Mouse (Mus musculus) thymus, postnatal 10 days (tissue): ENCODE data around the gene Inpp5k.

ENCODE experiments used
- DNase-seq, 2 experiments: peaks; one replicate each; pipeline ENCODE4 v3.0.0; 2021; ENCODE audit warnings: low spot score in 2 of 2

Inpp5k gene

DNA sequence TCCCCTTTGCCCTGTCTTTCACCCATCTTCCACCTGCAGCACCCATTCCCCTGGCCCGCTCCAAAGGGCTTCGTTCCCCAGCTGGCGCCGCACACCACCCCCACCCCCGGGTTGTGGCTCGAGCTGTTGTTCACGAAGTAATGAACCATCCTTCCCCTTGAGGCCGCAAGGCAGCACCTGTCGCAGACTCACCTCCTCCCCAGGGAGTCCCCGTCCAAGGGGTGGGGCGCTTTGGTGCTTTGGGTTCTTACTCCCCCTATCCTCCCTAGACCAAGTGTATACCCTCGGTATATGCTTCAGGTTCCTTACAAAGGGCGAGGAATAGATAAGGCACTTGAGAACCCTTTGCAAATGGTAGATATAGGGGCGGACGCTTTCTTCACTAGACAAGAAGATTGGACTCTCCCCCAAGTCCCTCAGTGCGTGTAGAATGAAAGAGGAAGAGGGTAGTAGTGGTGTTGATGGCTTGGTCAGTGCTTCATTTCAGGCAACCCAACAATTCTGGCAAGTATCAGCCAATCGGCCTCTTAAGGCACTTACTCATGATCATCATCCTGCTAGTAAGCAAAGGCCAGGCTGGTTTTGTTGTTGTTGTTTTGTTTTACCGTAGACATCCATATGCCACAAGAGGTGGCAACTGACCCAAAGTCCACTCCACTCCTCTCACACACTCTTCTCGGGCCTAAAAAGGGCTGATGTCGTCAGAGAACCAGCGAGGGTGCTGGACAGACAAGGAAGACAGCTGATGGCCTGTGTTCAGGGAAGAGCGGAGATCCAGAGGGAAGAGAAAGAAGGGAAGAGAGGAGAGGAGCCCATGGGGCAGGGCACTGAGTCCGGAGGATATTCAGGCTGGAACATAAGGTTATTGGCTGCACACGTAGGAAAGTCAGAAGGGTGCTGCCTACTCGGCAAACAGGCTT lies 23.9 kb downstream of the Inpp5k start:
- peak; percentile 59 to 66 for DNase-seq

DNA sequence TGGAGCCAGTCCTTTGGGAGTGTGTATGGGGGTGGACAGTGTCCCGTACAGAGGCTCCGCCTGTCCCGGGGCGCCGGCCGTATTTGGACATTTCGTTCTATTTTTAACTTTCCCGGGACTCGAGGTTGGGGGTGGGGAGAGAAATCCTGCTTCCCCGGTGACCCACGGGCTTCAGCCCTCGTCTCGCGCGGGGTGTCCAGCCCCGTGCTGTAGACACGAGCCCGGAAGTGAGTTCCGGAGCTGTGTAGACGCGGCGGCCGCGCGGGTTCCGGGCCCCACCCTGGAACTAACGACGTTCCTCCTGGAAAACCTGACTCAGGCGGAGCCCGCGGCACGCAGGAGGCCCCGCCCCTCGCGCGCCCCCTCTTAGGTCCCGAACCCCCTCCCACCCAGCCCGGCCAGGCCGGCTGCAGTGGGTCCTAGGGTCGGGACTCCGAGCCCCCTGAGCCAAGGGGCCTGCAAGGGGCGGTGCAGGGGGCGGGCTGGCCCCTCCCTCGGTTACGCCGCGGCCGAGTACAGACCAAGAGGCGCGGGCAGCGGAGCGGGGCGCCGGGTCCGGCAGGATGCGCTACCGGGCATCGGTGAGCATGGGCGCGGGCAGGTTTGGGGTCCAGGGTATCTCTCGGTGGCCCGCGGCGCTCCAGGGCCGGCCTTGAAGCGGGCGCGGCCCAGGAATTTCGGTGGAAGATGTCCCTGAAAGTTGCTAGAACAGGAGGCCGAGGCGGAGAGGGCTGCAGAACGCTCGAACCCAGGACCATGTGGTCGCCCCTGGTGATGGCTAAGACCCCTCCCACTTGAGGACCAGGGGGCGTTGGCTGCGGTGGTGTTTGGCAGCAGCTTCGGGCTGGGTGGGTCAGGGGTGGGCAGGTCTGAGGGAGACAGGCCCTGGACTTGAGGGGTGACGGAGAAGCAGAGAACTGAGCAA lies 25.1 kb downstream of the Inpp5k start:
- peak; percentile 27 to 49 for DNase-seq

DNA sequence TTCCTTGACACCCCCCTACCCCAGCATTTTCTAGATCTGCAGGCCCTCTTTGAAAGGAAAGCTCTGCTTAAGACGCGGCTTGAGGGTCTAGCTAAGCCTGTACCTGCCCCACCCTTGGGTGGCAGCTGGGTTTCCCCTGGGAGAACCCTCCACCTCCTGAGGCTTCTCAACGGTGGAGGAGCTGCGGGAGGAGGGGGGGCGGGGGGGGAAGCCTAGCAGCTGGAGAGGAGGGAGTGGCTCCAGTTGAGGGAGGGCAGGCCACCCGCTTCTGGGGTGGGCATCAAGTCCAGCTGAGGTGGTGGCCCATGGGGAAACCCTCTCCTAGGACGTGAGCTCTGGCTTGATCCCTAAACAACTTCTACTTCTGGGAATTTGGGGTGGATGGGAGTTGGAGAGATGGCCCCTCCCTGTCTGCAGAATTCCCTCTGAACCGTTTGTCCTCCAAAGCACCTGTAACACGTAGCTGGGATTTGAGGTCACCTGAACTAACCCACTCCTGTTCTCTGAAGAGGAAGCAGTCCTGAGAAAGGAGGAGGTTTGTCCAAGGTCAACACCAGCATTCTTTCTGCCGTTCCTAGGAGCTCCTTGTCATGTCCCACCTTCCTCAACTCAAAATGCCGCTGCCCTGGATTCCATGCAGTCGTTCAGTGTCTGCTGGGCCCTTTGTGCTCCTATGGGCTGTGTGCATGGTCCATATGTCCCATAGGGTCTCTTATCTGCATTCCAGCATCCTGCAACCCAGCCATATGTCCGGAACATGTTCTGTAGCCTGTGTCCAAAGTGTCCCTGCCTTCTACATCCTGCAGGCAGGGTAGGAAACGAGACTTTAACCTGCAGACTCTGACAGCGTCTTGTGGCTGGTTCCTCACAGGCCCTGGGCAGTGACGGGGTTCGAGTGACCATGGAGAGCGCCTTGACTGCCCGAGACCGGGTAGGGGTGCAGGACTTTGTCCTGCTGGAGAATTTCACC lies 26.1 kb downstream of the Inpp5k start:
- no peak for DNase-seq

DNA sequence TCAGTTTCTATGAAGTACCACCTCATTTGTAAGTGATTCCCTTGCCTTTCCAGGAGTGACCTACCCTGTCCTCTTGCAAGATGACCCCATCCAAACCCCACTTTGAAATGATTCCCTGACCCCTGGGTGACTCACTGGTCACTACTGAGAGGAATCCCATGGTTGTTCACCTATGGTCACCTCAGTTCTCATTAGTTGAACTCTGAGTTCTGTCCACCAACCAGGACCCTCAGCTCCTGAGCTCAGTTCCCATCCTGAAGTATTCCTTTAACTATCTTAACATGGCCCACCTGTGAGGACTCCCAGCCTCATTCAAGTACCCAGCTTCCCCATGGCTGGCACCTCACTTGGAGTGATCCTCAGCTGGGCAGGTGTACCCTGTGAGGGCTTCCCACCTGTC lies 27.1 kb downstream of the Inpp5k start:
- no peak for DNase-seq

DNA sequence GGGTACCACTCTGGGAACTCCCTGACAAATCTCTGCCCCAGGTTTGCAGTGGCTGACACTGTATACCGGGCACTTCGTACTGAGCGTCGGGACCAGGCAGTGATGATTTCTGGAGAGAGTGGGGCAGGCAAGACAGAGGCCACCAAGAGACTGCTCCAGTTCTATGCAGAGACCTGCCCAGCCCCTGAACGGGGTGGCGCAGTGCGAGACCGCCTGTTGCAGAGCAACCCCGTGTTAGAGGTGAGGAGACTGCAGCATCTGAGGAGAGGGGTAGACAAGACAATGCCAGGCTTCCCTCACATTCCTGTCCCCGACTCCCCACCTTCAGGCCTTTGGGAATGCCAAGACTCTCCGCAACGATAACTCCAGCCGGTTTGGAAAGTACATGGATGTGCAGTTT lies 27.5 kb downstream of the Inpp5k start:
- no peak for DNase-seq

DNA sequence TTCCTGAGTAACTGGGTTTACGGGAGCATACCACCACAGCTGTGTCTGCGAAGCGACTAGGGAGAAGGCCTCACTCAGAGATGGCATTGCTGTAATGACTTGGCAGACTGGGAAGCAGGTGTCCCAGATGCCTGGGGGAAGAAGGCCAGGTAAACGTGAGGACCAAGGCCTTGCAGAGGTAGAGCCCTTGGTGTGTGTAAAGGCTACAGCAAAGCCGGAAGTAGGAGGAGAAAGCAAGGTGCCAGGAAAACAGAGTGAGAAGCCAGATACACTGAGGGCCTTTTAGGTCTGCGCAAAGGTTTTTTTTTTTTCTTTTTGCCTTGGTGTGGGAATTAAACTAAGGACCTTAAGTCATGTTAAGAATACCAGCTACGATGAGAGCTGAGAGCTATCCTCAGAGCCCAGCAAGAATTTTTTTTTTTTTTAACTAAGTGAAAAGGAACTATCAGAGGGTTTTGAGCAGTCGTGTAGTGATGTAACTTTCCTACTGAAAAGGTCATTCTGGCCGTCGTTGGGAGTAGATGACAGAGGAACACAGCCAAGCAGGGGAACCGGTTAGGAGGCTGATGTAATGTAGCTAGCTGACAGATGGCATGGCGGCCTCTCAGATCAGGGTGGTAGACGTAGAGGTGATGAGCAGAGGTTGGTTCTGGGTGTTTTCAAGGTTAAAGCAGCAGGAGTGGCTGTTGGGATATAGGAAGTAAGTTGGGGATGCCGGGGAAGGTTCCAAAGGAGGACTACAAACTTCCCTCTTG lies 28.4 kb downstream of the Inpp5k start:
- DNase-seq: no peak

DNA sequence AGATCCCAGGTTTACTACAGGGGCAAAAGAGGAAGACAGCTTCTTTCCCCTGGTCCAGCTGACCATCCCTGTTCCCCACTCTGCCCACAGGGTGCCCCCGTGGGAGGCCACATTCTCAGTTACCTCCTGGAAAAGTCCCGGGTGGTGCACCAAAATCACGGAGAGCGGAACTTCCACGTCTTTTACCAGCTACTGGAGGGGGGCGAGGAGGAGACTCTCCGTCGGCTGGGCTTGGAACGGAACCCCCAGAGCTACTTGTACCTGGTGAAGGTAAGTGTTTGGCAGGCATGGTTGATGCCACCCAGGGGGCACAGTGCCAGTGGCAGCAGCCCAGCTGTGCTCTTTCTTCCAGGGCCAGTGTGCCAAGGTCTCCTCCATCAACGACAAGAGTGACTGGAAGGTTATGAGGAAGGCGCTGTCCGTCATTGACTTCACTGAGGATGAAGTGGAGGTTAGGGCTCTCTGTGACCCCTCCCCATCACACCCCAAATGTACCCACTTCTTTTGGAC lies 29.3 kb downstream of the Inpp5k start:
- no peak for DNase-seq

DNA sequence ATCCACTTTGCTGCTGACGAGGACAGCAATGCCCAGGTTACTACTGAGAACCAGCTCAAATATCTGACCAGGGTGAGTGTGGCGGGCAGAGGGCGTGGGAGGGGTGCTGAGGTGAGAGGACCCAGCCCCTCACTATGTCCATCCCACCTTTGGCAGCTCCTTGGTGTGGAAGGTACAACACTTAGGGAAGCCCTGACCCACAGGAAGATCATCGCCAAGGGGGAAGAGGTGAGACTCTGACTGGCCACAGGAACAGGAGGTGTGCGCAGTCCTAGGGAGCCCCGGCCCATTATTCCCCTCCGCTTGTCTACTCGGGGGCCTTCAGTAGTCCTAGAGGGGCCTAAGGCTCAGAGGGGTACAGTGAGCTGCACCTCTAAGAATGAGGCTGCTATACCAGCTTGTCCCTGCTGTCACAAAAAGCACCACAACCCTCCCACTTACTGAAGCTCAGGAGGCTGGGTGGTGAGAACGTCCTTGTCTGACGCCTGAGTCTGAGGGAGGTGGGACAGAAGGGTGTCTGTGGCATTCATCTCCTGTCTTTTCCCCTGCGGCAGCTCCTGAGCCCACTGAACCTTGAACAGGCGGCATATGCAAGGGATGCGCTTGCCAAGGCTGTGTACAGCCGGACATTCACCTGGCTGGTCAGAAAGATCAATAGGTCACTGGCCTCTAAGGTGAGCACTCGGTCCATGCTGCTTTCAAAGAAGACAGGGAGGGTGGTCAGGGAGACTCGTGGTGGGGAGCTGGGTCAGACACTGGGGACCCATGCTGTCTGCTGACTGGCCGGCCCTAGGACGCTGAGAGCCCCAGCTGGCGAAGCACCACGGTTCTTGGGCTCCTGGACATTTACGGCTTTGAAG lies 30.4 kb downstream of the Inpp5k start:
- DNase-seq: no peak

DNA sequence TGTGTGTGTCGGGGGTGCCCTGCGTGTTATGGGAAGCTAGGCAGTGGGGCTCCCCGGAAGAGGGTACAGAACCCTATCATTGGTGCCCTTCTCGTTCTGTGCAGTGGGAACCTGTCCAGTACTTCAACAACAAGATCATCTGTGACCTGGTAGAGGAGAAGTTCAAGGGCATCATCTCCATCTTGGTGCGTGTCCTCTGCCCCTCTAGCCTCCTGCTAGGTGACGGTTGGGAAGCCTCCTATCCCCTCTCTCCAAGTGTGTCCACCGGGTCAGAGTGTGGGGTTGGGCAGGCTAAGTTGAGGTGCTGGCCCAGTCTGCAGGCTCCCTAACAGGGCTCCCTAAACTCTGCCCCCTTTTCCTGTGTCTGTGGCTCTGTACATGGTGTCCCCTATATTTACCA lies 31.3 kb downstream of the Inpp5k start:
- DNase-seq: no peak

DNA sequence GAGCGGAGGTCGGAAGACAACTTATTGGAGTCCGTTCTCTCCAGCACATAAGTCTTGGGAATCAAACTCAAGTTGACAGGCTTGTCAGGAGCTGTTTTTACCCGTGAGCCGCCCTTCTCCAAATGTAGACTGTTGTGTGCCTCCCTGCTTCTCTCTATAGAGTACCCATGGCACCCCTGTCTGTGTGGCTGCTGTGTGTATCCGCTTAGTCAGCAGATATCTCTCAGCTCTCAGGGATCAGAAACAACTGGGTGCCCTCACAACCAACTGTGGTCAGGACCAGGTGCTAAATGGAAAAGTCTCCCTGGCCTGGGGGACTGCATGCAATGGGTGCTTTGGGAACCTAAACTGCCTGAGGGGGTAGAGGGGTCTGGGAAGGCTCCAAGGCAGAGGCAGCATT lies 35.5 kb downstream of the Inpp5k start:
- DNase-seq: no peak

DNA sequence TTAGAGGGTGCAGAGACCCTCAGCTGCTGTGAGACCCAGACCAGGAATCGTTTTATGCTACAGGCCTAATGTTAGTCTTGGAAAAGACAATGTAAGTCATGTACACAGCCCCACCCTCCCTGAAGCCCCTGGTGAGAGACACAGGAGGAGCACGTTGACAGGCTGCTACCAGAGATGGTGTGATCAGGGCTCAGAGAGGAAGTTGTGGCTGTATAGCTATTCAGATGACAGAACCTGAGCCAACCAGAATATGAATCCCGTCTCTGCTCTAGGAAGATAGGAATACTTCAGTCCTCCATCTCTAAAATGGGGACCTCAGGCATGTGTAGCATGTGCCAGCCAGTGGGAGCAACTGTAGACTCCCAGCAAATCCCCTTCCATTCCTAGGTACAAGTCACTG lies 37.8 kb downstream of the Inpp5k start:
- DNase-seq: no peak

DNA sequence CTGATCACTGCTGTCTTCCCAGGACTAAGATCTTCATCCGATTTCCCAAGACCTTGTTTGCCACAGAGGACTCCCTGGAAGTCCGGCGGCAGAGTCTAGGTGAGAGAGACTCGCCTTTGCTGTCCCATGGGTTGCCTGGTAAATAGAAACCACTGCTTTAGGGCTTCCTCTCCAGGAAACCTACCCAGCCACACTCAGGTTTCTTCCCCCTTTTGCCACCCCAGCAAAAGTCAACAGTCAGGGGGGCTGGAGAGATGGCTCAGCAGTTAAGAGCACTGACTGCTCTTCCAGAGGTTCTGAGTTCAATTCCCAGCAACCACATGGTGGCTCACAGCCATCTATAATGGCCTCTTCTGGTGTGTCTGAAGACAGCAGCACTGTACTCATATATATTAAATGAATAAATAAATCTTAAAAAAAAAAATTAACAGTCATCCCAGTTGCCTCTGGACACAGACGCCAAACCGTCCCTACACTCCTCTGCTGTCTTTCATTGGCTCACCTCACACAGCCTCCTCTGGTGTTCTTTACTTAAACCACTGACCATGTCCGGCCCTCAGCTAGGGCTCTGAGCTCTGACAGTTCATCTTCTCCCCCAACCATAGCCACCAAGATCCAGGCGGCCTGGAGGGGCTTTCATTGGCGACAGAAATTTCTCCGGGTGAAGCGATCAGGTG lies 38.5 kb downstream of the Inpp5k start:
- DNase-seq: no peak

DNA sequence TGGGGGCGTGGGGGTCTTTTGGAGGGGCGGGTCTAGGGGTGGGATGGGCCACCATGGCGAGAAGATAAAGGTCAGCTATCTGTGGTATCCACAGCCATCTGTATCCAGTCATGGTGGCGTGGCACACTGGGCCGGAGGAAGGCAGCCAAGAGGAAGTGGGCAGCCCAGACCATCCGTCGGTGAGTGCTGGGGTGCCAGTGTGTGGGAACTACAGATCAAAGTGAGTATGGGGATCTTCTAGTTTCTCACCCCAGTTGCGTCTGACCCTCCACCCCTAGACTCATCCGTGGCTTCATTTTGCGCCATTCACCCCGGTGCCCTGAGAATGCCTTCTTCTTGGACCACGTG lies 39.0 kb downstream of the Inpp5k start:
- DNase-seq: no peak

DNA sequence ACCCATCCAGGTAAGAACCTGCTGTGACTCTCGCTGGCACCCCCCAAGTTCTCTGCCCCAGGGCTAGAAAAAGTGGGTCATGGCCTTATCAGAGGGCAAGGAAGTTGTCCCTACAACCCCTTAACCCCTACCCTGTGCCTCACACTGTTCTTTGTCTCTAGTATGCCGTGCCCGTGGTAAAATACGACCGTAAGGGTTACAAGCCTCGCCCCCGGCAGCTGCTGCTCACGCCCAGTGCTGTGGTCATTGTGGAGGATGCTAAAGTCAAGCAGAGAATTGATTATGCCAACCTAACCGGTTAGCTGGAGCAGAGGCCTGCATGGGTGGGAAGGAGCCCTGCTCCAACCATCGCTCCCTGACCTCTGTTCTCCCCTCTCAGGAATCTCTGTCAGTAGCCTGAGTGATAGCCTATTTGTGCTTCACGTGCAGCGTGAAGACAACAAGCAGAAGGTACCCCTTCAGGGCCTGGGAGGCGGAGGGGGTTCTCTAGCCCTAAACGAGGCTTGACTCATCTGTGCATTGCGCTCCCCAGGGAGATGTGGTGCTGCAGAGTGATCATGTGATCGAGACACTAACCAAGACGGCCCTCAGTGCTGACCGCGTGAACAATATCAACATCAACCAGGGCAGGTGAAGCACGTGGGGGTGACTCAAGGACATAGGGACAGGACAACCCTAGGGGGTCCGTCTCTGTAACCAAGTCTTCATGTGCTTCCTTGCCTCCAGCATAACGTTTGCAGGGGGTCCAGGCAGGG lies 40.8 kb downstream of the Inpp5k start:
- DNase-seq: no peak

DNA sequence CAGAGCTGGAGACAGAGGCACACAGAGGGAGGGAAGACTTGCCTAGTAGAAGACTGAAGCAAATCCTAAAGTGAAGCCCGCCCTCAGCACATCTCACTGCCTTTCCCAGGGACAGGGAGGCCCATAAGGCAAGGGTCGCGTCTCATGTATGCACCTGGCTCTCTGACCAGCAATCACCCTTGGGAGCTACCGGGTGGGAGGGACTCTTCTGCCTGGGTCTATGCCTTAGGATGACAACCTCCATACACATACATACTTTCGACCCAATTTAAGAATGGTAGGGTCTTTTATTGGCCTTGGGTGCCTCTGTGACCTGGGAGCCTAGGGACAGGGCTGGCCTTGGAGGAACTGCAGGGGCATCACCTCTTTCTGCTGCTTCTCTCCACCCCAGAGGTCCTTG lies 42.6 kb downstream of the Inpp5k start:
- DNase-seq: no peak

DNA sequence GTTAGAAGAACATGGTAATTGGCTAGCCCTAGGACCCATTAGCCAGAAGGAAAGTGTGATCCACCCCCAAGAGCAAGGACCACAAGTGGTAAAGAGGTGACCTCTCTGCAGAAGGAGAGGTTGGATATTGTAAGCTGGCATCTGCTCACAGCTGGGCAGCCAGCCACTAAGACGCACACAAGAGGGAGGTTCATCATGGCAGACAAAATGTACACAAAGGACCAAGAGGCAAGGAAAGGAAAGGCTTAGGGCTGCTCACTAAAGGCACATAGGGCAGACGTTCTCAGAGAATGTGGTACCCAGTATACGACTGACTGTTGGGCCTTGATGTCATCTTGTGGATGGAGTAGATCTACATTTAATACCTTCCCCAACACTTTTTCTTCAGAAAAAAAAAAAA lies 44.1 kb downstream of the Inpp5k start:
- DNase-seq: no peak

DNA sequence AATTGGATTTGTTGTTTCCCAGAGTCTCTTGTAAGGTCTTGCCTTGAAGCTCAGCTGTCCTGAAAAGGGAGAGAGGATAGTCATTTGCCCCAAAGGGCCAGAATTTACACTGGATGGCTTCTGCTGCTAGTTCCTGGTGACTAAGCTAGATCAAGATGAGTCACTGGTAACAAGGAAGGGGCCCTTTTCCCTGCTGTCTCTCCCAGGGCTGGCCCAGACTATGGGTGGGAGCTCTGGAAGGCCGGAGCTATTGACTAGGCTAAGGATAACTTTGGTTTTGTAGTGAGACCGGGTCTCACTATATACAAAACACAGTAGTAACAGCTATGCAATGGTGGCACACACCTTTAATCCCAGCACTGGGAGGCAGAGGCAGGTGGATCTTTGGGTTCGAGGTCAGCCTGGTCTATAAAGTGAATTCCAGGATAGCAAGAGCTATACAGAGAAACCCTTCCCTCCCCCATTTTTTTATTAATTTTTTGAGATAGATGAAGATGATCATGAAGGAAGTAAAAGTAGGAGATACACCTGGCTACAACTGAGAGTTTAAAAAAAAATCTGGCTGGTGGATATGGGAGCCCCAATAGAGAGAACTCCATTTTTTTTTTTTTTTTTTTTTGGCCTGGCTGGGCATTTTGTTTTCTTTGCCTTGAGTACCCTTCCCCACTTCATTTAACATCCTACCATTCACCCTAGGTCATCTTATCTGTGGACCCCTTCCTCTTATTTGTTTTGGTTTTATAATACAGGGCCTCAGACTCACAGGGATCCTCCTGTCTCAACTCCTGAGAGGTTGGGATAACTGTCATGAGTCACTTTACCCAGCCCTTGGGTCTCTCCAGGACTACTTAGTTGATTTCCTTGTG lies 47.3 kb downstream of the Inpp5k start:
- no peak for DNase-seq
